8 mouse cellular contexts compared by ENCODE assay signal in the genomic region with DNA sequence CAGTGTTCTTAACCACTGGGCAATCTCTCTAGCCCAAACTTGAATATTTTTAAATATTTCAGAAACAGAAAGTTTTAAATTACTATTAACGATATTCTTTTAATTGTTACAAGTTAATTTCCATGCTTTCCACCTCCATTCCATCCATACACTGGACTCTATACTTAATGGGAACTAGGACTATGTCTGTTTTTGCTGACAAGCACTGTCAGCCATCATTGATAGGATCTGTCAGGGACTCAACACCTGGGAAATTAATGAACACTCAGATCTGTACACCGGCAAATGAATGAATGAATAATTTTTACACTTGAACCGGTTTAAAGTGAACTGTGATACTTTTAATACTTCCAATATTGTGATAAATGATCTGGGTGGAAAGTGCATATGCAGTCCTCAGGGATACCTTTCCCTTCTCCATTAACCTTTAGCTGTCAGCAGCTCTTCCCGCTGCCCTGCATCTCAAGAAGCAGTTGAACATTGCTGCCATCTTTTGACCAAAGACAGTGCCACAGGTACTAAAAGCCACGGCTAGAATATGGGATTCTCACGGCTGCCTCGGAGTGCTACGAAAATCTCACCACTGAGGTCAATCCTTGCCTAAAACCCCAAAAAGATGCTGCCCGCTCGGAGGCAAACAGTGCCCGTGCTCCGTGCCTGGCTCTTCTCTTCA.
A peak's percentile ranks its signal among the peaks of the same experiment; 100 is the strongest.
DNase-seq lines count a peak whose midpoint lies in the region; ATAC-seq and TF ChIP-seq lines count a peak whose summit lies in the region.

No protein-coding gene starts in this region.

- no peak for ATAC-seq in kidney, embryonic 15.5 days (replicated peaks; ENCODE audit: low FRiP score)
- ATAC-seq in Patski: no peak
- ATAC-seq in common myeloid progenitor, adult 5-6 weeks (replicated peaks; ENCODE audit: low read depth, poor library complexity, severe bottlenecking): 0 out of 2 replicates have a peak, but pooled peaks have one; percentile 18
- peak; percentile 72 for ATAC-seq in hindbrain, postnatal 0 days
- no peak; the same call in 1 of the 2 replicates for ATAC-seq in lung, postnatal 0 days

- H3K36me3 ChIP-seq in kidney, adult 2 months (ENCODE audit: control insufficient read depth, insufficient read depth, low read length): no peaks in the 10 kb centered on the region
- no peaks in the 10 kb centered on the region for H3K36me3 ChIP-seq in kidney, embryonic 15.5 days
- H3K36me3 ChIP-seq in hindbrain, postnatal 0 days (ENCODE audit: insufficient read depth, low read length): no peaks in the 10 kb centered on the region
- no peaks in the 10 kb centered on the region for H3K36me3 ChIP-seq in lung, postnatal 0 days (ENCODE audit: insufficient read depth, low read length)

- H3K9ac ChIP-seq in kidney, embryonic 15.5 days: no peak overlapping the region
- no peak overlapping the region; the same call in 1 of the 2 replicates for H3K9ac ChIP-seq in hindbrain, postnatal 0 days (replicated peaks; ENCODE audit: low read length)
- H3K9ac ChIP-seq in lung, postnatal 0 days (replicated peaks; ENCODE audit: low read depth): no peak overlapping the region

- DNase-seq in kidney, adult 2 months: peak; percentile 44
- DNase-seq in Patski (ENCODE audit: low read depth, low spot score): no peak
- DNase-seq in hindbrain, postnatal 0 days (ENCODE audit: low spot score): peak; percentile 87
- peak; percentile 41 for DNase-seq in lung, postnatal 0 days (ENCODE audit: low spot score)
- peak; percentile 11 for DNase-seq in telencephalon, adult 2 months (ENCODE audit: low read depth, low spot score)
- no peak for DNase-seq in spleen, postnatal 36 days (ENCODE audit: low spot score in 2 of 2)

- POLR2A ChIA-PET in Patski (lab: Charles Lee): no interaction called here

- H3K4me2 ChIP-seq in kidney, embryonic 15.5 days: no peak overlapping the region
- no peak overlapping the region for H3K4me2 ChIP-seq in hindbrain, postnatal 0 days (ENCODE audit: low read depth, low read length)
- no peak overlapping the region for H3K4me2 ChIP-seq in lung, postnatal 0 days (replicated peaks; ENCODE audit: low read depth, low read length)

- H3K4me1 ChIP-seq in kidney, adult 2 months (ENCODE audit: control insufficient read depth, insufficient read depth, low read length): no peaks in the 10 kb centered on the region
- H3K4me1 ChIP-seq in kidney, embryonic 15.5 days: peaks cover 10% of the 10 kb centered on the region; the same call in 1 of the 2 replicates
- H3K4me1 ChIP-seq in hindbrain, postnatal 0 days (ENCODE audit: insufficient read depth, low read length): no peaks in the 10 kb centered on the region
- no peaks in the 10 kb centered on the region for H3K4me1 ChIP-seq in lung, postnatal 0 days (ENCODE audit: insufficient read depth, low read depth, low read length)

- no peak overlapping the region for H3K27ac ChIP-seq in kidney, adult 2 months (ENCODE audit: insufficient read depth, low read depth, low read length)
- no peak overlapping the region for H3K27ac ChIP-seq in kidney, embryonic 15.5 days
- H3K27ac ChIP-seq in hindbrain, postnatal 0 days: no peak overlapping the region
- H3K27ac ChIP-seq in lung, postnatal 0 days (ENCODE audit: low read length): no peak overlapping the region

- H3K4me3 ChIP-seq in kidney, adult 2 months (ENCODE audit: insufficient read depth, low read depth, low read length): no peak overlapping the region
- no peak overlapping the region for H3K4me3 ChIP-seq in kidney, embryonic 15.5 days (replicated peaks)
- no peak overlapping the region for H3K4me3 ChIP-seq in hindbrain, postnatal 0 days (ENCODE audit: low read length)
- no peak overlapping the region for H3K4me3 ChIP-seq in lung, postnatal 0 days (ENCODE audit: low read depth, low read length)

- no peaks in the 10 kb centered on the region for H3K27me3 ChIP-seq in kidney, adult 2 months (replicated peaks; ENCODE audit: control insufficient read depth, insufficient read depth, low read length)
- H3K27me3 ChIP-seq in kidney, embryonic 15.5 days: peaks cover 13% of the 10 kb centered on the region; the same call in 1 of the 2 replicates
- H3K27me3 ChIP-seq in Patski: peaks cover 3% of the 10 kb centered on the region
- no peaks in the 10 kb centered on the region for H3K27me3 ChIP-seq in hindbrain, postnatal 0 days (ENCODE audit: insufficient read depth, low read length)
- no peaks in the 10 kb centered on the region for H3K27me3 ChIP-seq in lung, postnatal 0 days (replicated peaks; ENCODE audit: insufficient read depth, low read length)

- in situ Hi-C loops in Patski (cut with MboI; ENCODE audit: low pct_unique_long_range_greater_than_20kb): loop anchor here (5.0 to 10.0 kb wide), 5 partner anchors 106 to 606 kb away; no protein-coding TSS in a partner anchor

- TF ChIP-seq POLR2A in kidney, adult 2 months (IDR thresholded peaks at IDR 0.05; ENCODE audit: low read depth, low read length): no peak

- 34% methylated on average over 12 of the region's 12 CpGs for WGBS in kidney, adult 2 months
- WGBS in kidney, embryonic 15.5 days: 33% methylated on average over 12 of the region's 12 CpGs
- WGBS in hindbrain, postnatal 0 days: 42% methylated on average over 12 of the region's 12 CpGs
- 37% methylated on average over 12 of the region's 12 CpGs for WGBS in lung, postnatal 0 days

- TF ChIP-seq CTCF in kidney, adult 2 months (conservative IDR thresholded peaks at IDR 0.05; ENCODE audit: insufficient read depth, insufficient read length, low read depth, low read length): peak; percentile 74
- peak; percentile 90 for TF ChIP-seq CTCF in Patski (IDR thresholded peaks at IDR 0.05)
- peak; percentile 94 for TF ChIP-seq CTCF in hindbrain, postnatal 0 days (IDR thresholded peaks at IDR 0.05; ENCODE audit: low read depth)
- peak; percentile 85 for TF ChIP-seq CTCF in lung, postnatal 0 days (IDR thresholded peaks at IDR 0.05)

- no peaks in the 10 kb centered on the region for H3K9me3 ChIP-seq in kidney, embryonic 15.5 days (replicated peaks)
- no peaks in the 10 kb centered on the region for H3K9me3 ChIP-seq in hindbrain, postnatal 0 days (ENCODE audit: low read length)
- H3K9me3 ChIP-seq in lung, postnatal 0 days (ENCODE audit: low read length): no peaks in the 10 kb centered on the region

- CTCF ChIA-PET in Patski (lab: Charles Lee): interaction anchor here (0.6 to 1.2 kb wide), 5 partner anchors 234 to 631 kb away, joined by 3 to 4 read pairs (median 3); no protein-coding TSS in a partner anchor

- no peak for TF ChIP-seq EP300 in lung, postnatal 0 days (IDR thresholded peaks at IDR 0.05)

Comparison
In these comparisons a context has a peak if more than half of its experiments do, and no peak if none do; other contexts are left out.
1. DNase-seq: peak in kidney, adult 2 months (single experiment), hindbrain, postnatal 0 days (single experiment), lung, postnatal 0 days (single experiment) and telencephalon, adult 2 months (single experiment); none in Patski (single experiment) and spleen, postnatal 36 days (0 of 2).
2. ATAC-seq: peak in common myeloid progenitor, adult 5-6 weeks (single experiment) and hindbrain, postnatal 0 days (single experiment); none in kidney, embryonic 15.5 days (single experiment), Patski (single experiment) and lung, postnatal 0 days (single experiment).
3. Peak in every context shown above with its lines, with median percentiles within 50 percentile points of each other: CTCF ChIP-seq.